22 mouse cellular contexts compared by ENCODE assay signal in genomic region chr15:99386796-99387195, GRCm38 (mm10). TPM values are rescaled to one million over a fixed set of nuclear protein-coding genes. Genes with fewer than 3 reads are reported as not detected.
DNase-seq lines count a peak whose midpoint lies in the region; ATAC-seq and TF ChIP-seq lines count a peak whose summit lies in the region.
"Had no signal": no experiment of that assay in that cellular context is flagged by ENCODE, and none has a peak within 500 bp of the region (broad histone marks: within the 10 kb centered on the region; RNA-seq: fewer than 3 reads in every experiment).

No protein-coding gene starts in this region.

- ATAC-seq in intestine, postnatal 0 days, result peak; percentile 47
- ATAC-seq in liver, postnatal 0 days, result peak; percentile 58
- no peak for ATAC-seq in cerebellum, adult (ENCODE audit: insufficient number of reproducible peaks, low FRiP score, low TSS enrichment)
- ATAC-seq: activated CD4-positive, CD25-positive, alpha-beta regulatory T cell, adult 4 months; forebrain, embryonic 16.5 days; Patski had no signal

- no peaks in the 10 kb centered on the region for H3K27me3 ChIP-seq in kidney, adult 2 months (replicated peaks; ENCODE audit: control insufficient read depth, insufficient read depth, low read length)
- H3K27me3 ChIP-seq in intestine, postnatal 0 days (replicated peaks; ENCODE audit: control insufficient read depth, insufficient read depth, low read length), result no peaks in the 10 kb centered on the region
- no peaks in the 10 kb centered on the region for H3K27me3 ChIP-seq in liver, postnatal 0 days (ENCODE audit: insufficient read depth, low read length)
- H3K27me3 ChIP-seq: CH12.LX; embryonic facial prominence, embryonic 13.5 days; forebrain, embryonic 12.5 days; heart, embryonic 15.5 days; Patski had no signal

- no peaks in the 10 kb centered on the region for H3K9me3 ChIP-seq in intestine, postnatal 0 days (ENCODE audit: control insufficient read depth)
- no peaks in the 10 kb centered on the region for H3K9me3 ChIP-seq in liver, postnatal 0 days (ENCODE audit: low read length)
- H3K9me3 ChIP-seq: embryonic facial prominence, embryonic 13.5 days; forebrain, embryonic 12.5 days; heart, embryonic 15.5 days had no signal

- TF ChIP-seq POLR2A in kidney, adult 2 months (IDR thresholded peaks at IDR 0.05; ENCODE audit: low read depth, low read length), result no peak

- peak; percentile 87 for DNase-seq in kidney, adult 2 months
- no peak for DNase-seq in kidney, postnatal 4 days
- peak; percentile 62 to 76 for DNase-seq in kidney, postnatal 36 days
- DNase-seq in kidney, postnatal 14 days, result no peak
- no peak for DNase-seq in liver, postnatal 0 days
- DNase-seq: adrenal gland, postnatal 14 days; cerebellum, adult 18-20 months; cerebellum, adult 9-11 months; cerebellum, postnatal 36 days; gastrocnemius, postnatal 14 days; heart, adult 2 months; heart, postnatal 14 days had no signal

- H3K36me3 ChIP-seq in kidney, adult 2 months (ENCODE audit: control insufficient read depth, insufficient read depth, low read length), result no peaks in the 10 kb centered on the region
- no peaks in the 10 kb centered on the region for H3K36me3 ChIP-seq in intestine, postnatal 0 days (ENCODE audit: control insufficient read depth, insufficient read depth)
- no peaks in the 10 kb centered on the region for H3K36me3 ChIP-seq in liver, postnatal 0 days (replicated peaks; ENCODE audit: insufficient read depth, low read length)
- H3K36me3 ChIP-seq: embryonic facial prominence, embryonic 13.5 days; forebrain, embryonic 12.5 days; heart, embryonic 15.5 days had no signal

- no peak overlapping the region for H3K4me3 ChIP-seq in kidney, adult 2 months (ENCODE audit: insufficient read depth, low read depth, low read length)
- H3K4me3 ChIP-seq in intestine, postnatal 0 days (ENCODE audit: low read depth, low read length), result no peak overlapping the region
- no peak overlapping the region for H3K4me3 ChIP-seq in liver, postnatal 0 days (ENCODE audit: low read depth, low read length)
- H3K4me3 ChIP-seq: embryonic facial prominence, embryonic 13.5 days; forebrain, embryonic 12.5 days; heart, adult 2 months; heart, embryonic 15.5 days had no signal

- TF ChIP-seq CTCF in kidney, adult 2 months (conservative IDR thresholded peaks at IDR 0.05; ENCODE audit: insufficient read depth, insufficient read length, low read depth, low read length), result no peak
- TF ChIP-seq CTCF in intestine, postnatal 0 days (IDR thresholded peaks at IDR 0.05; ENCODE audit: low read depth), result no peak
- no peak for TF ChIP-seq CTCF in liver, postnatal 0 days (IDR thresholded peaks at IDR 0.05; ENCODE audit: low read depth)

- no peak overlapping the region for H3K9ac ChIP-seq in intestine, postnatal 0 days (ENCODE audit: low read depth, low read length)
- no peak overlapping the region for H3K9ac ChIP-seq in liver, postnatal 0 days (replicated peaks)
- H3K9ac ChIP-seq: embryonic facial prominence, embryonic 13.5 days; forebrain, embryonic 12.5 days; heart, embryonic 15.5 days had no signal

- H3K4me2 ChIP-seq in intestine, postnatal 0 days (replicated peaks; ENCODE audit: low read depth), result no peak overlapping the region
- peak overlapping the region; percentile 20 for H3K4me2 ChIP-seq in liver, postnatal 0 days (ENCODE audit: low read depth, low read length)
- H3K4me2 ChIP-seq: embryonic facial prominence, embryonic 13.5 days; forebrain, embryonic 12.5 days; heart, embryonic 11.5 days; heart, embryonic 15.5 days had no signal

- 60% methylated on average over 3 of the region's 3 CpGs for WGBS in kidney, adult 2 months
- 53% methylated on average over 3 of the region's 3 CpGs for WGBS in intestine, postnatal 0 days
- WGBS in liver, postnatal 0 days (ENCODE audit: insufficient replicate concordance), result 40% methylated on average over 3 of the region's 3 CpGs

- no peak for TF ChIP-seq EP300 in liver, postnatal 0 days (IDR thresholded peaks at IDR 0.05; ENCODE audit: low read depth)

- peak overlapping the region; percentile 76 for H3K27ac ChIP-seq in kidney, adult 2 months (ENCODE audit: insufficient read depth, low read depth, low read length)
- no peak overlapping the region for H3K27ac ChIP-seq in intestine, postnatal 0 days (ENCODE audit: low read depth, low read length)
- peak overlapping the region; percentile 67 for H3K27ac ChIP-seq in liver, postnatal 0 days (ENCODE audit: low read depth)
- H3K27ac ChIP-seq: embryonic facial prominence, embryonic 13.5 days; forebrain, embryonic 12.5 days; heart, adult 2 months; heart, embryonic 15.5 days had no signal

- H3K4me1 ChIP-seq in kidney, adult 2 months (ENCODE audit: control insufficient read depth, insufficient read depth, low read length), result peaks cover 27% of the 10 kb centered on the region; the same call in 1 of the 2 replicates
- H3K4me1 ChIP-seq in intestine, postnatal 0 days (replicated peaks; ENCODE audit: control insufficient read depth, insufficient read depth, low read length), result no peaks in the 10 kb centered on the region
- H3K4me1 ChIP-seq in liver, postnatal 0 days (ENCODE audit: insufficient read depth), result peaks cover 27% of the 10 kb centered on the region
- H3K4me1 ChIP-seq: forebrain, embryonic 12.5 days had no signal

RNA-seq across cellular contexts. Expression of gene Tmbim6, which starts 5.9 kb away (rescaled TPM):
- 2,322 and 2,701 TPM in 2 replicates for polyA plus RNA-seq in kidney, adult 2 months (2012; rRNA removed)
- polyA plus RNA-seq in intestine, postnatal 0 days (2015; fragmentation: Nextera tagmentation; extraction: Ambion mirVana), result 1,126 and 1,190 TPM in 2 replicates
- polyA plus RNA-seq in liver, postnatal 0 days (2015; fragmentation: Nextera tagmentation; extraction: Ambion mirVana), result 566 and 586 TPM in 2 replicates

RNA-seq across cellular contexts. Expression of gene Fmnl3, which starts 16.5 kb away (rescaled TPM):
- polyA plus RNA-seq in kidney, adult 2 months (2012; rRNA removed), result 26.8 and 26.9 TPM in 2 replicates
- polyA plus RNA-seq in intestine, postnatal 0 days (2015; fragmentation: Nextera tagmentation; extraction: Ambion mirVana), result 5.6 and 5.9 TPM in 2 replicates
- 2.2 and 2.4 TPM in 2 replicates for polyA plus RNA-seq in liver, postnatal 0 days (2015; fragmentation: Nextera tagmentation; extraction: Ambion mirVana)

Comparison
In these comparisons a context has a peak if more than half of its experiments do, and no peak if none do; other contexts are left out.
1. DNase-seq: peak in kidney, adult 2 months (single experiment) and kidney, postnatal 36 days (2 of 2); none in kidney, postnatal 4 days (0 of 2), kidney, postnatal 14 days (single experiment) and liver, postnatal 0 days (single experiment).